Mouse (Mus musculus): ENCODE results near the gene Rad23b. TPM values are rescaled to one million over a fixed set of nuclear protein-coding genes. Genes with fewer than 3 reads are reported as not detected.

The Rad23b gene
- polyA plus RNA-seq, 1 experiment from 2014 or later: 98.1 TPM

GRCm38 (mm10) chr4:55339388-55339787 lies 10.5 kb upstream of the Rad23b start:
- Histone ChIP-seq H3K27me3 (no peaks in the 10 kb centered on the region), H3K9me3 (no peaks in the 10 kb centered on the region), H3K36me3 (no peaks in the 10 kb centered on the region), H3K4me3 (no peak overlapping the region), H3K9ac (no peak overlapping the region), H3K27ac (replicated peaks) (no peak overlapping the region), H3K4me1 (replicated peaks) (no peaks in the 10 kb centered on the region), H3K4me2 (no peak overlapping the region)
- 78% methylated on average over 4 of the region's 4 CpGs for WGBS
- no peak for ATAC-seq (ENCODE audit: low read depth)

GRCm38 (mm10) chr4:55341797-55342196 lies 8.0 kb upstream of the Rad23b start:
- Histone ChIP-seq H3K4me2 (no peak overlapping the region), H3K27ac (replicated peaks) (no peak overlapping the region), H3K4me3 (no peak overlapping the region), H3K9ac (no peak overlapping the region), H3K9me3 (no peaks in the 10 kb centered on the region), H3K4me1 (replicated peaks) (no peaks in the 10 kb centered on the region), H3K27me3 (no peaks in the 10 kb centered on the region), H3K36me3 (no peaks in the 10 kb centered on the region)
- WGBS: 89% methylated on average over 1 of the region's 1 CpGs
- no peak for ATAC-seq (ENCODE audit: low read depth)

- WGBS: 87% methylated on average over 5 of the region's 5 CpGs
- Histone ChIP-seq H3K27ac (replicated peaks) (no peak overlapping the region), H3K9ac (no peak overlapping the region), H3K4me1 (replicated peaks) (no peaks in the 10 kb centered on the region), H3K9me3 (no peaks in the 10 kb centered on the region), H3K4me3 (no peak overlapping the region), H3K4me2 (no peak overlapping the region), H3K36me3 (no peaks in the 10 kb centered on the region), H3K27me3 (no peaks in the 10 kb centered on the region)
- ATAC-seq (ENCODE audit: low read depth): no peak
Measured at GRCm38 (mm10) chr4:55342602-55343001, 7.2 kb upstream of the Rad23b start.

- Histone ChIP-seq H3K36me3 (no peaks in the 10 kb centered on the region), H3K4me1 (replicated peaks) (peaks cover under 1% of the 10 kb centered on the region; the same call in 1 of the 2 replicates), H3K9ac (no peak overlapping the region), H3K4me2 (no peak overlapping the region), H3K27me3 (no peaks in the 10 kb centered on the region), H3K27ac (replicated peaks) (no peak overlapping the region), H3K4me3 (no peak overlapping the region), H3K9me3 (no peaks in the 10 kb centered on the region)
- no peak for ATAC-seq (ENCODE audit: low read depth)
- WGBS: 97% methylated on average over 3 of the region's 3 CpGs
Measured at GRCm38 (mm10) chr4:55343287-55343686, 6.6 kb upstream of the Rad23b start.

GRCm38 (mm10) chr4:55348759-55349451 lies 938 bp upstream of the Rad23b start:
- no peaks in the 10 kb centered on the region for H3K27me3 ChIP-seq
- H3K4me1 ChIP-seq (replicated peaks): peaks cover 35% of the 10 kb centered on the region
- 8% methylated on average over 12 of the region's 12 CpGs for WGBS
- H3K4me2 ChIP-seq: peak overlapping the region; percentile 65
- H3K27ac ChIP-seq (replicated peaks): peak overlapping the region; percentile 91
- H3K9ac ChIP-seq: peak overlapping the region; percentile 74
- peak overlapping the region; percentile 71 for H3K4me3 ChIP-seq
- ATAC-seq (ENCODE audit: low read depth): peak; percentile 6
- H3K36me3 ChIP-seq: no peaks in the 10 kb centered on the region
- H3K9me3 ChIP-seq: no peaks in the 10 kb centered on the region

- Histone ChIP-seq H3K27me3 (no peaks in the 10 kb centered on the region), H3K9me3 (no peaks in the 10 kb centered on the region), H3K4me2 (peak overlapping the region; percentile 73), H3K4me3 (peak overlapping the region; percentile 71), H3K9ac (peak overlapping the region; percentile 95), H3K27ac (replicated peaks) (peak overlapping the region; percentile 97), H3K36me3 (no peaks in the 10 kb centered on the region), H3K4me1 (replicated peaks) (peaks cover 45% of the 10 kb centered on the region)
- peak; percentile 62 for ATAC-seq (ENCODE audit: low read depth)
- WGBS: 1% methylated on average over 56 of the region's 66 CpGs
Measured at GRCm38 (mm10) chr4:55350219-55350931, 532 bp downstream of the Rad23b start.

- Histone ChIP-seq H3K36me3 (no peaks in the 10 kb centered on the region), H3K9me3 (no peaks in the 10 kb centered on the region), H3K27ac (replicated peaks) (peak overlapping the region; percentile 97; the same call in 1 of the 2 replicates), H3K4me2 (peak overlapping the region; percentile 73), H3K4me3 (peak overlapping the region; percentile 71), H3K9ac (peak overlapping the region; percentile 95), H3K4me1 (replicated peaks) (peaks cover 45% of the 10 kb centered on the region), H3K27me3 (no peaks in the 10 kb centered on the region)
- 18% methylated on average over 12 of the region's 12 CpGs for WGBS
- ATAC-seq (ENCODE audit: low read depth): no peak
Measured at GRCm38 (mm10) chr4:55351037-55351436, 1.2 kb downstream of the Rad23b start.

- H3K27me3 ChIP-seq: no peaks in the 10 kb centered on the region
- H3K4me1 ChIP-seq (replicated peaks): peaks cover 45% of the 10 kb centered on the region
- no peak overlapping the region for H3K4me3 ChIP-seq
- no peak for ATAC-seq (ENCODE audit: low read depth)
- H3K36me3 ChIP-seq: no peaks in the 10 kb centered on the region
- H3K4me2 ChIP-seq: peak overlapping the region; percentile 73
- H3K9me3 ChIP-seq: no peaks in the 10 kb centered on the region
- no peak overlapping the region for H3K27ac ChIP-seq (replicated peaks)
- 0 out of 2 replicates have a peak overlapping the region, but pooled peaks have one; percentile 26 for H3K9ac ChIP-seq
Measured at GRCm38 (mm10) chr4:55351860-55352259, 2.0 kb downstream of the Rad23b start.

- ATAC-seq (ENCODE audit: low read depth): no peak
- no peaks in the 10 kb centered on the region for H3K9me3 ChIP-seq
- no peak overlapping the region for H3K9ac ChIP-seq
- H3K4me3 ChIP-seq: no peak overlapping the region
- no peak overlapping the region for H3K27ac ChIP-seq (replicated peaks)
- peaks cover 39% of the 10 kb centered on the region for H3K4me1 ChIP-seq (replicated peaks)
- 0 out of 2 replicates have a peak, but pooled peaks cover under 1% of the 10 kb centered on the region for H3K36me3 ChIP-seq
- WGBS: 86% methylated on average over 1 of the region's 1 CpGs
- no peaks in the 10 kb centered on the region for H3K27me3 ChIP-seq
- H3K4me2 ChIP-seq: no peak overlapping the region
Measured at GRCm38 (mm10) chr4:55354038-55354437, 4.2 kb downstream of the Rad23b start.

GRCm38 (mm10) chr4:55355845-55356244 lies 6.0 kb downstream of the Rad23b start:
- Histone ChIP-seq H3K27ac (replicated peaks) (no peak overlapping the region), H3K9me3 (no peaks in the 10 kb centered on the region), H3K27me3 (no peaks in the 10 kb centered on the region), H3K36me3 (0 out of 2 replicates have a peak, but pooled peaks cover 10% of the 10 kb centered on the region), H3K4me2 (no peak overlapping the region), H3K4me3 (no peak overlapping the region), H3K4me1 (replicated peaks) (peaks cover 36% of the 10 kb centered on the region), H3K9ac (no peak overlapping the region)
- 97% methylated on average over 1 of the region's 1 CpGs for WGBS
- ATAC-seq (ENCODE audit: low read depth): no peak

GRCm38 (mm10) chr4:55356726-55357125 lies 6.9 kb downstream of the Rad23b start:
- Histone ChIP-seq H3K4me3 (no peak overlapping the region), H3K4me2 (no peak overlapping the region), H3K36me3 (0 out of 2 replicates have a peak, but pooled peaks cover 10% of the 10 kb centered on the region), H3K27ac (replicated peaks) (no peak overlapping the region), H3K9ac (no peak overlapping the region), H3K27me3 (no peaks in the 10 kb centered on the region), H3K4me1 (replicated peaks) (peaks cover 29% of the 10 kb centered on the region), H3K9me3 (no peaks in the 10 kb centered on the region)
- WGBS: 93% methylated on average over 3 of the region's 3 CpGs
- no peak for ATAC-seq (ENCODE audit: low read depth)

GRCm38 (mm10) chr4:55363866-55364265 lies 14.0 kb downstream of the Rad23b start:
- Histone ChIP-seq H3K4me1 (replicated peaks) (peaks cover 6% of the 10 kb centered on the region; the same call in 1 of the 2 replicates), H3K4me3 (no peak overlapping the region), H3K9me3 (no peaks in the 10 kb centered on the region), H3K9ac (no peak overlapping the region), H3K27ac (replicated peaks) (no peak overlapping the region), H3K27me3 (no peaks in the 10 kb centered on the region), H3K4me2 (no peak overlapping the region), H3K36me3 (peaks cover 15% of the 10 kb centered on the region; the same call in 1 of the 2 replicates)
- ATAC-seq (ENCODE audit: low read depth): no peak
- WGBS: 94% methylated on average over 4 of the region's 4 CpGs
